ENCODE assay signal across 2 mouse cellular contexts in the genomic region with DNA sequence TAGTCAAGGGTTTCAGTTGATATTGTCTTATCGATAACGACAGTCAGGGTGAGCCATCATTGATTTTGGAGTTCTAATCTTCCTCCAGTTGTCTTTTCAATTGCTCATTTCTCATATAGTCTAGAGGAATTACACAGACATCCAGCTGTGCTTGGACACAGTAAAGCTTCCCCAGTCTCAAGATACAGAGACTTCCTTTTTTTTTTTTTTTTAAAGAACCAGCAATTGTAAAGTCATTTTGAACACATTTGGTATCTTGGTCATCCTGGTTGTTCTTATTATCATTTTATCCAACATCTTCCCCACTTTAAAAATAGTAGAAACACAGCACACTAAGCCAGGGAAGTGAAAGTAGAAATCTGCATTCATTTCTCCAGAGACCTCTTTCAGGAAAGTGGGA.
TF ChIP-seq lines count a peak whose summit lies in the region.

No protein-coding gene starts in this region.

TF ChIP-seq in CH12.LX, 34 proteins besides CTCF, POLR2A, EP300 and RAD21:
- TF ChIP-seq ZNF384 (IDR thresholded peaks at IDR 0.05; ENCODE audit: low read depth, low read length) (peak; percentile 66), TCF12 (IDR thresholded peaks at IDR 0.05; ENCODE audit: low read depth, low read length) (no peak)

TF ChIP-seq in MEL, 35 proteins besides CTCF, POLR2A, EP300 and RAD21:
- no peak for TF ChIP-seq ZC3H11A (IDR thresholded peaks at IDR 0.05; ENCODE audit: low read depth, low read length)
- peak; percentile 90 for TF ChIP-seq ZNF384 (IDR thresholded peaks at IDR 0.05; ENCODE audit: low read depth, low read length)
